Mouse (Mus musculus): ENCODE results near the gene Runx1. TPM values are rescaled to one million over a fixed set of nuclear protein-coding genes. Genes with fewer than 3 reads are reported as not detected.

Gene Runx1
- total and polyA plus RNA-seq, 3 experiments, result 3.1 to 10.9 (median 4.7) TPM

- H3K4me1 ChIP-seq (ENCODE audit: control insufficient read depth in 1 of 2, insufficient read depth in 2 of 2), result peaks cover 9 to 37% of the 10 kb centered on the region in 2 experiments
- no peak overlapping the region for H3K4me3 ChIP-seq (replicated peaks in 1 of 3; ENCODE audit: low read depth in 2 of 3, low read length in 2 of 3, poor library complexity in 1 of 3)
- TF ChIP-seq E2F4 (IDR thresholded peaks at IDR 0.05; ENCODE audit: insufficient replicate concordance, low read depth, low read length) (no peak), MAZ (IDR thresholded peaks at IDR 0.05; ENCODE audit: low read depth, low read length) (no peak), JUND (conservative IDR thresholded peaks at IDR 0.05; ENCODE audit: low read depth, low read length) (no peak), TBP (conservative IDR thresholded peaks at IDR 0.05; ENCODE audit: low read depth, low read length) (no peak), EP300 (IDR thresholded peaks at IDR 0.05; ENCODE audit: low read length) (no peak), ZC3H11A (IDR thresholded peaks at IDR 0.05; ENCODE audit: low read depth, low read length) (no peak), RAD21 (IDR thresholded peaks at IDR 0.05; ENCODE audit: low read depth, low read length) (no peak), GABPA (IDR thresholded peaks at IDR 0.05; ENCODE audit: insufficient replicate concordance, low read depth, low read length) (no peak), IRF4 (IDR thresholded peaks at IDR 0.05; ENCODE audit: low read depth, low read length) (no peak), CHD1 (IDR thresholded peaks at IDR 0.05; ENCODE audit: low read depth, low read length) (no peak), UBTF (IDR thresholded peaks at IDR 0.05; ENCODE audit: low read depth, low read length) (no peak), ZKSCAN1 (IDR thresholded peaks at IDR 0.05; ENCODE audit: borderline replicate concordance, low read depth, low read length) (no peak), PAX5 (IDR thresholded peaks at IDR 0.05; ENCODE audit: low read length) (no peak), POLR2AphosphoS2 (IDR thresholded peaks at IDR 0.05; ENCODE audit: low read depth, low read length) (no peak), USF1 (IDR thresholded peaks at IDR 0.05; ENCODE audit: low read depth, low read length) (no peak), NELFE (IDR thresholded peaks at IDR 0.05; ENCODE audit: low read depth, low read length) (no peak), RCOR1 (conservative IDR thresholded peaks at IDR 0.05; ENCODE audit: low read depth, low read length) (no peak)
- H3K9me3 ChIP-seq (replicated peaks; ENCODE audit: low read length), result peaks cover 7% of the 10 kb centered on the region
- peaks cover 0 to 47% of the 10 kb centered on the region in 2 experiments for H3K36me3 ChIP-seq (replicated peaks in 1 of 2; ENCODE audit: control insufficient read depth in 1 of 2, insufficient read depth in 1 of 2, low read length in 1 of 2)
- no peaks in the 10 kb centered on the region for H3K27me3 ChIP-seq (replicated peaks)
- in situ Hi-C loops (cut with MboI; ENCODE audit: low pct_ligation_motif_present, low pct_unique_long_range_greater_than_20kb, low sequenced_read_pairs) (no loop called here), dilution Hi-C loops (cut with MboI; ENCODE audit: extremely low pct_ligation_motif_present, extremely low pct_unique_long_range_greater_than_20kb, low sequenced_read_pairs) (no loop called here)
- H3K79me2 ChIP-seq (replicated peaks; ENCODE audit: control insufficient read depth, extremely low read depth, insufficient read depth, poor library complexity, severe bottlenecking), result no peaks in the 10 kb centered on the region
- no peak overlapping the region for H3K27ac ChIP-seq (ENCODE audit: insufficient read depth, low read depth)
- no peak for DNase-seq (ENCODE audit: extremely low read depth)
- H3K9ac ChIP-seq (ENCODE audit: insufficient read depth, low read depth), result no peak overlapping the region
- H3K4me2 ChIP-seq (ENCODE audit: insufficient read depth, low read depth, poor library complexity, severe bottlenecking), result no peak overlapping the region
These were observed 63.9 kb downstream of the Runx1 start for GRCm38 (mm10) chr16:92761968-92762521.

GRCm38 (mm10) chr16:92760091-92760490, 65.9 kb downstream of the Runx1 start:
- no peaks in the 10 kb centered on the region for H3K27me3 ChIP-seq (replicated peaks)
- H3K4me3 ChIP-seq (replicated peaks in 1 of 3; ENCODE audit: low read depth in 2 of 3, low read length in 2 of 3, poor library complexity in 1 of 3), result no peak overlapping the region
- no peak for DNase-seq (ENCODE audit: extremely low read depth)
- in situ Hi-C loops (cut with MboI; ENCODE audit: low pct_ligation_motif_present, low pct_unique_long_range_greater_than_20kb, low sequenced_read_pairs), result no loop called here
- no peak overlapping the region for H3K4me2 ChIP-seq (ENCODE audit: insufficient read depth, low read depth, poor library complexity, severe bottlenecking)
- no peaks in the 10 kb centered on the region for H3K79me2 ChIP-seq (replicated peaks; ENCODE audit: control insufficient read depth, extremely low read depth, insufficient read depth, poor library complexity, severe bottlenecking)
- H3K9ac ChIP-seq (ENCODE audit: insufficient read depth, low read depth), result no peak overlapping the region
- dilution Hi-C loops (cut with MboI; ENCODE audit: extremely low pct_ligation_motif_present, extremely low pct_unique_long_range_greater_than_20kb, low sequenced_read_pairs), result no loop called here
- no peak overlapping the region for H3K27ac ChIP-seq (ENCODE audit: insufficient read depth, low read depth)
- peaks cover 9 to 36% of the 10 kb centered on the region in 2 experiments for H3K4me1 ChIP-seq (ENCODE audit: control insufficient read depth in 1 of 2, insufficient read depth in 2 of 2)
- peaks cover 0 to 44% of the 10 kb centered on the region in 2 experiments for H3K36me3 ChIP-seq (replicated peaks in 1 of 2; ENCODE audit: control insufficient read depth in 1 of 2, insufficient read depth in 1 of 2, low read length in 1 of 2)
- no peaks in the 10 kb centered on the region for H3K9me3 ChIP-seq (replicated peaks; ENCODE audit: low read length)
- TF ChIP-seq MEF2A (IDR thresholded peaks at IDR 0.05; ENCODE audit: borderline replicate concordance, low read depth, low read length) (no peak), TCF12 (IDR thresholded peaks at IDR 0.05; ENCODE audit: low read depth, low read length) (peak; percentile 51; the same call in 1 of the 2 replicates)
